Mouse (Mus musculus): ENCODE results near the gene Nat8f3. TPM values are rescaled to one million over a fixed set of nuclear protein-coding genes. Genes with fewer than 3 reads are reported as not detected.

The Nat8f3 gene
- polyA plus RNA-seq (2015; fragmentation: Illumina TruSeq; extraction: RNeasy Lipid Tissue Mini Kit (QIAGEN cat#74804); ENCODE audit: insufficient read depth, low read depth, low replicate concordance) = 0.57 TPM

DNA sequence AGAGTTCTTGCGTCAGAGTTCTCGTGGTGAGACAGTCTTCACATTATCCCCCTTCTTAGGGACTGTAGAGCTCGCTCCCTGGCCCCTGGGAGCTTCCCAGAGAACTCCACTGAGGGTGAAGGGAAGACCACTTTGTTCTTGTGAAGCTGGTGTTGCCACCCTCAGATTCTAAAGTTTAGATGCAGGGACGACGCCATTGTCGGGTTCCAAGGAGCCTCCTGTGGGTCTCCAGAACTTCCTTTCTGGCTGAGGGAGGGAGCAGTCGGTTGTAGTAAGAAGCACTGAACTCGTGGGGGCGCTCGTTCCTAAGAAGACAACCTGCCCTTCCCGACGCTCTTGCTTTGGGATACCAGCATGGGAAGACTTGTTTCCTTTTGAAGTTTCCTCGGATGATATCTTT lies at the start of gene Nat8f3:
Gene Nat8f3 (minus strand): TSS at position 223 of the 400 bp plus-strand sequence.

DNA sequence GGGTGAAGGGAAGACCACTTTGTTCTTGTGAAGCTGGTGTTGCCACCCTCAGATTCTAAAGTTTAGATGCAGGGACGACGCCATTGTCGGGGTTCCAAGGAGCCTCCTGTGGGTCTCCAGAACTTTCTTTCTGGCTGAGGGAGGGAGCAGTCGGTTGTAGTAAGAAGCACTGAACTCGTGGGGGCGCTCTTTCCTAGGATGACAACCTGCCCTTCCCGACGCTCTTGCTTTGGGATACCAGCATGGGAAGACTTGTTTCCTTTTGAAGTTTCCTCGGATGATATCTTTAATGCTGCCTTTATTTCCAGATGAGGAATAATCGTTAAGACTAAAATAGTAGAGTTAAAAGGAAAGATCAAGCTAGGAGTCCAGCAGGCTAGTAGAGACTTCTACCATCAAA lies 52.4 kb downstream of the Nat8f3 start, which contains the start of gene Nat8f7:
Gene Nat8f7 (minus strand): TSS at position 101 of the 400 bp plus-strand sequence.

Other genes with a start within 250 kb of the Nat8f3 start
- 0.61 TPM for gene Alms1, start 178.2 kb downstream of the Nat8f3 start, polyA plus RNA-seq (2015; fragmentation: Illumina TruSeq; extraction: RNeasy Lipid Tissue Mini Kit (QIAGEN cat#74804); ENCODE audit: insufficient read depth, low read depth, low replicate concordance)
- not detected for gene Nat8f7, start 52.5 kb downstream of the Nat8f3 start, polyA plus RNA-seq (2015; fragmentation: Illumina TruSeq; extraction: RNeasy Lipid Tissue Mini Kit (QIAGEN cat#74804); ENCODE audit: insufficient read depth, low read depth, low replicate concordance)
- gene Nat8f6, start 55.2 kb upstream of the Nat8f3 start, polyA plus RNA-seq (2015; fragmentation: Illumina TruSeq; extraction: RNeasy Lipid Tissue Mini Kit (QIAGEN cat#74804); ENCODE audit: insufficient read depth, low read depth, low replicate concordance) = 1.5 TPM
- gene Nat8f5, start 55.2 kb upstream of the Nat8f3 start, polyA plus RNA-seq (2015; fragmentation: Illumina TruSeq; extraction: RNeasy Lipid Tissue Mini Kit (QIAGEN cat#74804); ENCODE audit: insufficient read depth, low read depth, low replicate concordance) = not detected
- gene Nat8, start 66.3 kb upstream of the Nat8f3 start, polyA plus RNA-seq (2015; fragmentation: Illumina TruSeq; extraction: RNeasy Lipid Tissue Mini Kit (QIAGEN cat#74804); ENCODE audit: insufficient read depth, low read depth, low replicate concordance) = 18.7 TPM
- 0.31 TPM for gene Nat8f2, start 103.4 kb upstream of the Nat8f3 start, polyA plus RNA-seq (2015; fragmentation: Illumina TruSeq; extraction: RNeasy Lipid Tissue Mini Kit (QIAGEN cat#74804); ENCODE audit: insufficient read depth, low read depth, low replicate concordance)
- gene Nat8f4, start 139.1 kb upstream of the Nat8f3 start, polyA plus RNA-seq (2015; fragmentation: Illumina TruSeq; extraction: RNeasy Lipid Tissue Mini Kit (QIAGEN cat#74804); ENCODE audit: insufficient read depth, low read depth, low replicate concordance) = 3.1 TPM
- gene Tprkb, start 146.1 kb upstream of the Nat8f3 start, polyA plus RNA-seq (2015; fragmentation: Illumina TruSeq; extraction: RNeasy Lipid Tissue Mini Kit (QIAGEN cat#74804); ENCODE audit: insufficient read depth, low read depth, low replicate concordance) = 10.5 TPM
- gene Nat8f1, start 149.9 kb upstream of the Nat8f3 start, polyA plus RNA-seq (2015; fragmentation: Illumina TruSeq; extraction: RNeasy Lipid Tissue Mini Kit (QIAGEN cat#74804); ENCODE audit: insufficient read depth, low read depth, low replicate concordance) = 28.5 TPM
- 21.0 TPM for gene Dusp11, start 195.9 kb upstream of the Nat8f3 start, polyA plus RNA-seq (2015; fragmentation: Illumina TruSeq; extraction: RNeasy Lipid Tissue Mini Kit (QIAGEN cat#74804); ENCODE audit: insufficient read depth, low read depth, low replicate concordance)

Data from pancreas, adult 10 weeks (tissue).